Mouse (Mus musculus) stomach, adult 2 months (tissue): ENCODE measurements around the gene Kif5a. TPM values are rescaled to one million over a fixed set of nuclear protein-coding genes. Genes with fewer than 3 reads are reported as not detected.

ENCODE experiments used
- polyA plus RNA-seq: library from polyadenylated mRNA; depleted of rRNA; stranded (reverse); fragments of >200 nt; gene quantifications from 2 replicates; pipeline ENCODE4 v1.2.3, GENCODE M21; 2012; rRNA removed

Gene Kif5a
- 1.4 and 3.6 TPM in 2 replicates for polyA plus RNA-seq

DNA sequence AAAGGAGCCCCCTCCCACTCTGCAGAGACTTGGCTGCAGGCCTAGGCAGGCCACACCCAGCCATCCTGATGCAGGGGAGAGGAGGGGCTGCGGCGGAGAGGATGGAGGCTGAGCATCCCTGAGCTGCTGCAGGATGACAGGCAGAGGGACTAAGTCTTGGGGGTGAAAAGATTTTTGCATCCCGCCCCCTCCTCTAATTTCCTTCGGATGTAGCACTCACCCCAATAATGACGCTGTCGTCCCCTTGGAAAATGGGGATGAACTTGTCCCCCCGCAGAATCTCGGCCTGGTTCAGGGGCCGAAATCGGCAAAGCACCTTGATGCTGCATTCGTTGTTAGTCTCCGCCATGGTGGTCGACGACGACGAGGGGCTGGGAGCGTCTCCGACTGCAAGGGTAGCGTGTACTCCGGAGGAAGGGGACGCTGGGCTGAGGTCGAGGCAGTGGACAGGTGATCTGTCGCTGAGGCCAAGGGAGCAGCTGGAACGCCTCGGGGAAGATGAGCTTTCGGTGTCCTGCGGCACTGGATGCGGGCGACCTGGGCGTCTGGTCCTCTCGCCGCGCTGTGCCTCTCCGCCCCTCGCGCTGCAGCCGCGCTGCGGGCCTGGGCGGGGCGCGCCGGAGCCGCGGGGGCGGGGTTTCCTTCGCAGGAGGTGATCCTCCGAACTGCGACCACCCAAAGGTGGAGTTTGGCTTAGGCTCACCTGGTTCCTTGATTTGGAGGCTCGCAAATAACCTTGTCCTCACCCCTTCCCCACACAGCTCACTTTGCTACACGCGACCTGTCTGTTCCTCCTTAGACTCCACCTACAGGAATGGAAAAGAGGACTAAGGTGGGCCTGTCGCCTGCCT, at the start of gene Kif5a:
Kif5a (minus strand) TSS at position 801 of the 851 bp plus-strand sequence.

DNA sequence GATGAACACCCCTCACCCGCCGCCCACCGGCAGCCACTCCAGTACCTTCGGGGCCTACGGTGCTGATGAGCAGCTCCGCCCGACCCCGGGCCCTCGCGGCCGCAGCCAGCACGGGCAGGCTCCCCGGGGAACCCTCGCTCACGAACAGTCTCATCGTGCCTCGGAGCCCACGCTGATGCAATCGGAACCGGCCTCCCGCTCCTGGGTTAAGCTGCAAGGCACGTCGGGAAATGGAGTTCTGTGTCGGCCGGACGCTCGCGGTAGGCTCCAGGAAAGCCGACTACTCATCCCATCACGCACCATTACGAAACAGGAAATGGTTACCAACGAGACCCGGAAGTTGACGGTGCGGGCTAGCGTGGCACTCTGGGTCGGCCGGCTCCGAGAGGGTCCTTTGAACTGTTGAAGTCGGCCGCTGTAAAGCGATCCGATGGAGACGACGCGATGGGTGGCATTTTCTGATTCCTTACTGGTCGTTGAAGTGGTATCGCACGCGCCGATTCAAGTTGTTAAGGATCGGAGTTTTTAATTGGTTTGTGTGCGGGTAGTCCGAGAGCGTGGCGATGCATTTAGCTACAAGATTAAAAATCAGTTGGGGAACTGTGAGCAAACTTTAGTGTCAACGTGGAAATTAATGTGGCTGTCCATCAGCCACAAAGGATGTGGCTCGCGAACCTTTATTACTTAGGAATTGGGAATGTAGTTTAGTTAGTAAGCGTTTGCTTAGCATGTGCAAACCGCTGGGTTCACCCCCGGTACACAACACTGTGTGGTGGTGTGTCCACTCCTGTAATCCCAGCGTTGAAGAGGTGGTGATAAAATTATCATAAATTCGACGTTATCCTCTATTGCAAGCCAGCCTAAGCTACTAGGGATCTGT, 48.6 kb upstream of the Kif5a start, which contains the start of gene Mars:
Mars (minus strand) TSS at position 311 of the 880 bp plus-strand sequence.

DNA sequence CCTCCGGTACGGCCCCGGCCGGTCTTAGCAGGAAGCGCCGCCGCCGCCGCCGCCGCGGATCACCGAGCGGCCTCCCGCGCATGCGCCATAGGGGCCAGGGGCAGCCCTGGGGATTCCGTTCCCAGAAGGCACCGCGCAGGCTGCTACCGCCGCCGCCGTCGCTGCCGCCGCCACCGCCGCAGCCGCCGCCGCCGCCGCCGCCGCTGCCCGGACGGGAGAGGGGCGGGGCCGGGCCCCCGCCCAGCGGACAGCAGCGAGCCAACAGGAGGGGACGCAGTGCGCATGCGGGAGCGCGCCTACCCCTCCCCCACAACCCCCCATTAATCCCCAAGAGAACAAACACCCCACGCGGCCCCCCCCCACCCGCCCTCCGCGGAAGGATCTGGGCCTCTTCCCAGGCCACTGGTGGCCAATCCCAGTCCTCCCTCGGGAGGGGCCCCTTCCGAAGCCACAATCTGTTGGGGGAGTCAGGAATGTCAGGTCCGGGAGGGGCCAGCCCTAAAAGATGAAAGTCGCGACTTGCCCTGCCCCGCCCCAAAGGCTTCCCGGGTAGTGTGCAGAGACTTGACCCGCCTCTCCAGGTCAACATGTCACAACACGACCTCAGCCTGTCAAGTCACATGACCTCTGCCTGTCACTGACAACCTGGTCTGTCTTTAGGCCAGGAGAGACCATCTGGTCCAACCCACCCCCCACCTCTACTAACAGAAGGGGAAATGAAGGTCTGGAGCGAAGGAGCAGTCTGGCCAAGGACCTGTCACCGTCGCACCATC, 25.8 kb upstream of the Kif5a start, which contains the start of gene Mbd6:
Mbd6 (minus strand) TSS at position 219 of the 773 bp plus-strand sequence.

DNA sequence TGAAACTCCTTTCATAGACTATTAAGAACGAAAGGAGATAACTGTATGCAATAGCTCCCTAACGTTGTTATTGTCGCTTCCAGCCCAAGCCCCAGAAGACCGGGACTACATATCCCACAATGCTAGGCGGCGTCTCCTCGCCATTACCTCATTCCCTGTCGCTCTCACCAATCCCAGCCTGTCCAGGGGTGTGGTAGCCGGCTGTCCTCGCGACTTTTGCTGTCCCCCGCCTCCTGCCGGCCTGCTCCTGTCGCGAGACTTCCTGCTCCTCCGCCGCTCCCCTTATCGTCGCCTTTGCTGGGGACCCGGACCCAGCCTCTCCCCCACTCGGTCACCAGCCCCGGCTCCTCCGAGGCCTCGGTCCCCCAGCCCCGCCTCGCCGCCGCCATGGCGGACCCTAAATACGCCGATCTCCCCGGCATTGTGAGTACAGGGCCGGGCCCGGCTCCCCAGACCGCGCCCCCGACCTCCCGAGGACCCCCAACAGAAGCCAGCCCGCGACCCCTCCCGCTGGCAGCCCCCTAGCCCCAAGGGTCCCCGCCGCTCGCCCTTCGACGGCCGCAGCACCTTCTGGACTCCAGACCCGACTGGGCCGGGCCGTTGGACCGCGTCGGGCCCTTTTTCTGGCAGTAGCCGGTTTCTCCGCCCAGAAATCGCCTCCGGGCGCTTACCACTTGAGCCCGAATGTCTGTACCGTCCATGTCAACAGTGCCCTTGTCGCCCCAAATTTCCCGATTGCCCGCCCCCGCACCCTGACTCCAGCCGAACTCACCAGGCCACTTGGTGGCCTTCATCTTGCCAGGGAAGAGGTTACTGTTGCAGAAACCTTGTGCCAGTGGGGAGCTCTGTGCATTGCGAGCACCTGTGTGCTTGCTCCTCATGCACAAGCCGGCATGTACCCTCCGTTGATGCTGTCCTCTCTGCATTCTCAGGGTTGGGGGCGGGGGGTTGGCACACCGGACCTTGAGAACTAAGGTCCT, 3.3 kb upstream of the Kif5a start, which contains the start of gene Dctn2:
Dctn2 (plus strand) TSS at position 257 of the 980 bp plus-strand sequence.

DNA sequence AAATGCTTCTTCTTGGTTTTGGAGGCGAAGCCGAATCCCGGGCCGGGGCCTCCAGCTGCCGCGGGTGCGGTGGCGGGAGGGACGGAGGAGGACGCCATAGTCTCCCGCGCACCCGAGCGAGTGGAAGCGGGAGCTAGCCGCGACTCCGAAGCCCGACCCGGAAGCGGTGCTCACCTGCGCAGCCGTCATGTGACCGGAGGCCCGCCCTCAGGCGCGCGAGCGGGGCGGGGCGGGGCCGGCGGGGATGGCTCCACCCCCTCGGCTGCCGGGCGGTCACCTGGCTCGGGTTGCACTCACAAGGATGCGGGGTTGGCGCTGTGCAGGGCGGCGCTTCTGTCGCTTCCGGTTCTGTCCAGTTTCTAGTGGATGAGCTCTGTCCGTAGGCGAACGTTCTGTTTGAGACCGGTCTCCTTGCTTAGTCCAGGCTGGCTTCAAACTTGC, 51.7 kb downstream of the Kif5a start, which contains the start of gene Pip4k2c:
Pip4k2c (minus strand) TSS at position 172 of the 441 bp plus-strand sequence.

DNA sequence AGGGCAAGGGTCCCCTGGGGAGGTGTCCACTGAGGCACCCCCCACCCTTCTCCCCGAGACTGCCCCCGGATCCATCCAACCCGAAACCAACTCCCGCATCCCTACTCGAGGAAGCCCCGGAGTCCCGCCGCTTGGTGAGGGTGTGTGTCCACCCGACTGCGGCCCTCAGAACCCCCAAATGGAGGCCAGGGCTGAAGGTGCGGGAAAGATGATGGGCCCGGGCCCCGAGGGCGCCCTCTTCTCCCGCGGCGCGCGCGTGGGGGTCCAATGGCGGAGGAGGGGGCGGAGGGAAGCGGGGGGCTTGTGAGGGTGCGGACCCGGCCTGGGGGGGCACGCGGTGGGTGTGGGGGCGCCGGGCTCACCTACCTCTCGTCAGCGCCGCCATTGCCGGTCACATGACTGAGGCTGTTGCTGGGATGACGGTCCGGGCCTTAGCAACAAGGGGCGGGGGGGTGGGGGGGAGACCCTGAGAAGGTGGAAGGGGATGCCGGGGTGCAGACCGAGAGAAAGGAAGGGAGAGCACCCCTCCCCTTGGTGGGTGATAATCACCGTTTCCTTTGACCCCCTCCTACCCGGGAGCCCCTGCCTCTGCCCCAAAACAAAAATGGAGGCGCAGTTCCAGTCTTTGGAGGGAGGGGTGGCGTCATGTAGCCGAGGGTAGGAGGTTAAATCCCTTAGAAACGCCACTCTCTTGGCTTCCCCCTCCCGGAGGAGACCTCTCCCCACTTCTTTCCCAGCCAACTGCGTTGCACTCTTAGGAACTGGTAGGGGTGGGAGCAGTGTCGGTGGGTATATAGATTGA, 67.6 kb downstream of the Kif5a start, which contains the start of gene Dtx3:
Dtx3 (minus strand) TSS at position 401 of the 802 bp plus-strand sequence.

DNA sequence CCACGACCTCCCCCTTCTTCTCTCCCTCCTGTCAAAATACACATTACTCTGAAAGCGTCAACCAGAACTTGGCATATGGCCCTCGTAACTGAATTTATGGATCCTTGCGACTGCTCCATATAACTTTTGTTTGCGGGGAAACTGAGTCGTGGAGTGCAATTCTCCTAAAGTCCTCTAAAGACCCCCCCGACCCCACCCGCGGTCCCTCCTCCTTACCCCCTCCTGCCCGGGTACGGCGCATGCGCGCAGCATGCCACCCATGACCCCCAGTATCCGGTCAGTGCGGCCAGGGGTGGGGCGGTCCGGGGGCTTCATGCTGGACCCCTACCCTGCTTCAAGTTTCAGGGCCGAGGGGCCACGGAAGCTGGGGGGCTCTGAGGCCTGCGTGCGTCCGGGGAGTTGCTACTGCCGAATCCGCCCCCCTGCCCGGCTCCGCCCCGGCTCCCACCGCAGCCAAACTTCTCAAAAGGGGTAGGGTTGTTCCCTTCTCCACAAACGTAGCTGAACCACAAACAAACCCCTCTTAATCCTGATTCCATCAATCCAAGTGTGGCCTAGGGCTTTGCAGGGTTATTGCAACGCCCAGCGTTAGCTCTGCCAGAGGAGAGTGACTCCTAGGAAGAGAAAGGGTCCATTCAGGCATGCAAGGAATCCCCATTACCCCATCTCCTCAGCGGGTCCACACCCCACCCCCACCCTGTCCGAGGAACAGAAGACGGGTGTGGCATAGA, 73.3 kb downstream of the Kif5a start, which contains the start of gene Arhgef25:
Arhgef25 (minus strand) TSS at position 433 of the 731 bp plus-strand sequence.

DNA sequence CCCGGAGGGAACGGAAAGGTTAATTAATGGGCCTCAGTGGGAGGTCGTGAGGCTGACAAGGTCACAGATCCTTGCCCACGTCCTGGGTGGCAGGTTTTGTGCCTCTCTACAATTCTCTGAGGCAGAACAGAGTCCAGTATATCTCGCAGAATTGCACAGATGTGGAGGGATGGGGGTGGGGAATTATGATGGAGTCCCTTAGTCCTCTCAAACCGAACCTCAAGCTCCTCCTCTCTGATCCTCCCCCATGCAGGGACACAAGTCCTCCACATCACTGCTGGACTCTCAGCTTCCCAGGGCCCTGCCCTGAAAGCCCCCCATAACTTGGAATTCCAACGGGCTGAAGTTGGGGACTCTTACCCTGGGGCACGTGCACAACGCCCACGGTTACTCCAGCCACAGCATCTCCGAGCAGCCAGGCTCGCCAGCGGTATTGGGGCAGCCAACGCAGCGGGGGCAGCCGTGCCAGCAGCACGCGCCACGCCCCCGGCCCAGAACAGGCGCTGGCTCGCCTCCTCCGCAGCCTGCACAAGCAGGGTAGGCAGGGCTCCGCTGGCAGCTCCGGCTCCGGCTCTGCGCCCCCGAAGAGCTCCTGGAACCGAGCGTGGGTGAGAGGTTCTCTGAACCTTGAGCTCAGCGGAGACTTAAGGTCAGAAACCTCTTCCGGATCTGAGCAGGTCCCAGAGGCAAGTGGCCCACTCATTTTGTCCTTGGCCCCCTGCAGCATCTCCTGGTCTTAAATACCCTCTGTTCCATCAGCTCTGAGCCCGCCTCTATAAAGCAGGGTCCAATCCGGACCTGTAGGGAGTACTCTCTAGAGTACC, 83.1 kb downstream of the Kif5a start, which contains the start of gene Slc26a10:
Slc26a10 (minus strand) TSS at position 775 of the 824 bp plus-strand sequence.

Other genes with a start within 250 kb of the Kif5a start
- gene Tsfm, start 232.5 kb downstream of the Kif5a start, polyA plus RNA-seq, result 21.3 and 39.8 TPM in 2 replicates
- 9.2 and 10.7 TPM in 2 replicates for gene Mettl1, start 221.9 kb downstream of the Kif5a start, polyA plus RNA-seq
- gene Eef1akmt3, start 221.8 kb downstream of the Kif5a start, polyA plus RNA-seq, result 1.1 and 1.4 TPM in 2 replicates
- gene Cyp27b1, start 215.1 kb downstream of the Kif5a start, polyA plus RNA-seq, result 0.66 and 1.2 TPM in 2 replicates
- gene March9, start 203.2 kb downstream of the Kif5a start, polyA plus RNA-seq, result 5.7 and 8.0 TPM in 2 replicates
- gene Cdk4, start 199.8 kb downstream of the Kif5a start, polyA plus RNA-seq, result 47.5 and 59.4 TPM in 2 replicates
- 22.0 and 25.4 TPM in 2 replicates for gene Tspan31, start 193.1 kb downstream of the Kif5a start, polyA plus RNA-seq
- 2.3 and 3.5 TPM in 2 replicates for gene Agap2, start 188.1 kb downstream of the Kif5a start, polyA plus RNA-seq
- gene Os9, start 142.2 kb downstream of the Kif5a start, polyA plus RNA-seq, result 44.9 and 55.6 TPM in 2 replicates
- 169 and 171 TPM in 2 replicates for gene B4galnt1, start 98.1 kb downstream of the Kif5a start, polyA plus RNA-seq
- 0.96 and 2.6 TPM in 2 replicates for gene Slc26a10, start 82.7 kb downstream of the Kif5a start, polyA plus RNA-seq
- gene Arhgef25, start 73.3 kb downstream of the Kif5a start, polyA plus RNA-seq, result 25.7 and 29.5 TPM in 2 replicates
- gene Dtx3, start 67.6 kb downstream of the Kif5a start, polyA plus RNA-seq, result 49.2 and 63.1 TPM in 2 replicates
- gene Pip4k2c, start 51.8 kb downstream of the Kif5a start, polyA plus RNA-seq, result 16.3 and 17.7 TPM in 2 replicates
- 108 and 112 TPM in 2 replicates for gene Dctn2, start 3.0 kb upstream of the Kif5a start, polyA plus RNA-seq
- gene Mbd6, start 25.7 kb upstream of the Kif5a start, polyA plus RNA-seq, result 35.2 and 37.4 TPM in 2 replicates
- gene Mars, start 48.4 kb upstream of the Kif5a start, polyA plus RNA-seq, result 31.8 and 34.2 TPM in 2 replicates
- 1.1 and 2.8 TPM in 2 replicates for gene Arhgap9, start 58.6 kb upstream of the Kif5a start, polyA plus RNA-seq
- gene Gli1, start 78.6 kb upstream of the Kif5a start, polyA plus RNA-seq, result 5.7 and 9.6 TPM in 2 replicates
- not detected in 2 replicates for gene Inhbe, start 91.1 kb upstream of the Kif5a start, polyA plus RNA-seq
- 0.09 and 0.10 TPM in 2 replicates for gene Inhbc, start 107.1 kb upstream of the Kif5a start, polyA plus RNA-seq
- 64.7 and 74.9 TPM in 2 replicates for gene R3hdm2, start 117.0 kb upstream of the Kif5a start, polyA plus RNA-seq
- 2.1 and 3.9 TPM in 2 replicates for gene Stac3, start 238.3 kb upstream of the Kif5a start, polyA plus RNA-seq